Mouse (Mus musculus): ENCODE measurements around the gene Fbxl4. TPM values are rescaled to one million over a fixed set of nuclear protein-coding genes. Genes with fewer than 3 reads are reported as not detected.
"Not testable (repeated sequence)": the region's sequence is repeated elsewhere in the genome, so short reads cannot be mapped to it uniquely, and the experiment has no call there.

Fbxl4 gene
- polyA plus RNA-seq (2012; rRNA removed): 16.3 and 19.9 TPM in 2 replicates

- DNase-seq (ENCODE audit: extremely low spot score in 1 of 2, low spot score in 1 of 2): peak; percentile 67 to 81
These were observed at the start of gene Fbxl4 for GRCm38 (mm10) chr4:22357266-22357930. Gene Fbxl4 (plus strand): TSS chr4:22357543.

- no peak for DNase-seq (ENCODE audit: extremely low spot score in 1 of 2, low spot score in 1 of 2)
These were observed 42.8 kb upstream of the Fbxl4 start for GRCm38 (mm10) chr4:22314564-22314963.

- DNase-seq (ENCODE audit: extremely low spot score in 1 of 2, low spot score in 1 of 2): no peak
These were observed 14.3 kb upstream of the Fbxl4 start for GRCm38 (mm10) chr4:22342816-22343573.

- not testable (repeated sequence) for DNase-seq (ENCODE audit: extremely low spot score in 1 of 2, low spot score in 1 of 2)
These were observed 8.3 kb upstream of the Fbxl4 start for GRCm38 (mm10) chr4:22349086-22349485.

- DNase-seq (ENCODE audit: extremely low spot score in 1 of 2, low spot score in 1 of 2): no peak
These were observed 573 bp downstream of the Fbxl4 start for GRCm38 (mm10) chr4:22357931-22358300.

GRCm38 (mm10) chr4:22358487-22358886 is 1.1 kb downstream of the Fbxl4 start:
- DNase-seq (ENCODE audit: extremely low spot score in 1 of 2, low spot score in 1 of 2): no peak

GRCm38 (mm10) chr4:22367368-22367767 is 10.0 kb downstream of the Fbxl4 start:
- no peak for DNase-seq (ENCODE audit: extremely low spot score in 1 of 2, low spot score in 1 of 2)

GRCm38 (mm10) chr4:22378516-22378915 is 21.2 kb downstream of the Fbxl4 start:
- no peak for DNase-seq (ENCODE audit: extremely low spot score in 1 of 2, low spot score in 1 of 2)

GRCm38 (mm10) chr4:22380646-22381045 is 23.3 kb downstream of the Fbxl4 start:
- no peak for DNase-seq (ENCODE audit: extremely low spot score in 1 of 2, low spot score in 1 of 2)

GRCm38 (mm10) chr4:22383528-22384265 is 26.4 kb downstream of the Fbxl4 start:
- DNase-seq (ENCODE audit: extremely low spot score in 1 of 2, low spot score in 1 of 2): no peak

GRCm38 (mm10) chr4:22390045-22390444 is 32.7 kb downstream of the Fbxl4 start:
- no peak for DNase-seq (ENCODE audit: extremely low spot score in 1 of 2, low spot score in 1 of 2)

GRCm38 (mm10) chr4:22392777-22393473 is 35.6 kb downstream of the Fbxl4 start:
- DNase-seq (ENCODE audit: extremely low spot score in 1 of 2, low spot score in 1 of 2): peak in 1 of 2 experiments; percentile 38

- no peak for DNase-seq (ENCODE audit: extremely low spot score in 1 of 2, low spot score in 1 of 2)
These were observed 38.1 kb downstream of the Fbxl4 start for GRCm38 (mm10) chr4:22395404-22395803.

GRCm38 (mm10) chr4:22396484-22397000 is 39.2 kb downstream of the Fbxl4 start:
- DNase-seq (ENCODE audit: extremely low spot score in 1 of 2, low spot score in 1 of 2): no peak

GRCm38 (mm10) chr4:22397003-22397402 is 39.7 kb downstream of the Fbxl4 start:
- no peak for DNase-seq (ENCODE audit: extremely low spot score in 1 of 2, low spot score in 1 of 2)

- DNase-seq (ENCODE audit: extremely low spot score in 1 of 2, low spot score in 1 of 2): no peak
These were observed 44.7 kb downstream of the Fbxl4 start for GRCm38 (mm10) chr4:22402032-22402431.

- DNase-seq (ENCODE audit: extremely low spot score in 1 of 2, low spot score in 1 of 2): no peak
These were observed 45.6 kb downstream of the Fbxl4 start for GRCm38 (mm10) chr4:22402930-22403329.

GRCm38 (mm10) chr4:22420627-22421026 is 63.3 kb downstream of the Fbxl4 start:
- DNase-seq (ENCODE audit: extremely low spot score in 1 of 2, low spot score in 1 of 2): no peak

GRCm38 (mm10) chr4:22422400-22422799 is 65.1 kb downstream of the Fbxl4 start:
- DNase-seq (ENCODE audit: extremely low spot score in 1 of 2, low spot score in 1 of 2): no peak

- DNase-seq (ENCODE audit: extremely low spot score in 1 of 2, low spot score in 1 of 2): no peak
These were observed 70.8 kb downstream of the Fbxl4 start for GRCm38 (mm10) chr4:22428150-22428549.

GRCm38 (mm10) chr4:22469575-22469974 is 112.2 kb downstream of the Fbxl4 start:
- DNase-seq (ENCODE audit: extremely low spot score in 1 of 2, low spot score in 1 of 2): no peak
